Mouse (Mus musculus) kidney, adult 9 months (tissue): ENCODE results near the gene Edc3.
A peak's percentile ranks its signal among the peaks of the same experiment; 100 is the strongest.

Experiments used
- DNase-seq: peaks from one replicate; pipeline ENCODE4 v3.0.0; 2022

Edc3 gene

GRCm38 (mm10) chr9:57708068-57708719, at the start of gene Edc3:
TSS of gene Edc3 (plus strand) at chr9:57708540.
- peak; percentile 92 for DNase-seq

GRCm38 (mm10) chr9:57658970-57659369, 49.4 kb upstream of the Edc3 start:
- no peak for DNase-seq

GRCm38 (mm10) chr9:57659774-57660173, 48.6 kb upstream of the Edc3 start:
- peak; percentile 89 for DNase-seq

GRCm38 (mm10) chr9:57660501-57660900, 47.8 kb upstream of the Edc3 start:
- no peak for DNase-seq

- no peak for DNase-seq
These were observed 46.8 kb upstream of the Edc3 start for GRCm38 (mm10) chr9:57661552-57661951.

- no peak for DNase-seq
These were observed 43.7 kb upstream of the Edc3 start for GRCm38 (mm10) chr9:57664616-57665015.

GRCm38 (mm10) chr9:57666536-57666935, 41.8 kb upstream of the Edc3 start:
- DNase-seq: no peak

- no peak for DNase-seq
These were observed 41.2 kb upstream of the Edc3 start for GRCm38 (mm10) chr9:57667136-57667535.

- no peak for DNase-seq
These were observed 40.5 kb upstream of the Edc3 start for GRCm38 (mm10) chr9:57667817-57668216.

- peak; percentile 50 for DNase-seq
These were observed 40.1 kb upstream of the Edc3 start for GRCm38 (mm10) chr9:57668277-57668676.

- peak; percentile 91 for DNase-seq
These were observed 38.8 kb upstream of the Edc3 start for GRCm38 (mm10) chr9:57669566-57669965.

GRCm38 (mm10) chr9:57671037-57671436, 37.3 kb upstream of the Edc3 start:
- DNase-seq: no peak

GRCm38 (mm10) chr9:57671500-57671899, 36.8 kb upstream of the Edc3 start:
- no peak for DNase-seq

- peak; percentile 46 for DNase-seq
These were observed 26.9 kb upstream of the Edc3 start for GRCm38 (mm10) chr9:57681411-57681810.

- DNase-seq: no peak
These were observed 24.8 kb upstream of the Edc3 start, which contains the start of gene Cyp1a2 for GRCm38 (mm10) chr9:57683520-57683919. TSS of gene Cyp1a2 (minus strand) at chr9:57683703.

GRCm38 (mm10) chr9:57686011-57686410, 22.3 kb upstream of the Edc3 start:
- DNase-seq: peak; percentile 24

- DNase-seq: no peak
These were observed 20.6 kb upstream of the Edc3 start, which contains the start of gene Cyp1a1 for GRCm38 (mm10) chr9:57687751-57688150. TSS of gene Cyp1a1 (plus strand) at chr9:57687928.

- DNase-seq: peak; percentile 73
These were observed 20.2 kb upstream of the Edc3 start for GRCm38 (mm10) chr9:57688158-57688557.

- DNase-seq: no peak
These were observed 19.7 kb upstream of the Edc3 start for GRCm38 (mm10) chr9:57688606-57689005.

- DNase-seq: no peak
These were observed 14.2 kb upstream of the Edc3 start for GRCm38 (mm10) chr9:57694108-57694507.

- peak; percentile 67 for DNase-seq
These were observed 11.7 kb upstream of the Edc3 start for GRCm38 (mm10) chr9:57696380-57697285.

GRCm38 (mm10) chr9:57697380-57697779, 11.0 kb upstream of the Edc3 start:
- DNase-seq: no peak

- no peak for DNase-seq
These were observed 9.7 kb upstream of the Edc3 start for GRCm38 (mm10) chr9:57698466-57699150.
